Mouse (Mus musculus) midbrain, embryonic 12.5 days (tissue): ENCODE data around the gene Slc22a23. TPM values are rescaled to one million over a fixed set of nuclear protein-coding genes. Genes with fewer than 3 reads are reported as not detected.

Experiments used
- ATAC-seq: fragments of 200-750 bp; cut with Nextera tagmentation; 2 replicates; pipeline ENCODE4 v1.8.0; 2017; ENCODE audit warnings: low read depth, moderate TSS enrichment, moderate library complexity; ENCODE audit not compliant: low FRiP score
- H3K27ac ChIP-seq: fragments of 300-500 bp; sonication (generic); replicated peaks from 2 replicates; pipeline ENCODE4 v1.5.1; 2016; ENCODE audit warnings: mild to moderate bottlenecking
- H3K27me3 ChIP-seq: fragments of 300-500 bp; sonication (generic); 2 replicates; pipeline ENCODE4 v1.6.1; 2016; ENCODE audit warnings: mild to moderate bottlenecking
- H3K36me3 ChIP-seq: fragments of 300-500 bp; sonication (generic); 2 replicates; pipeline ENCODE4 v1.6.1; 2016
- H3K4me1 ChIP-seq: fragments of 300-500 bp; sonication (generic); 2 replicates; pipeline ENCODE4 v1.6.1; 2016
- H3K4me2 ChIP-seq: fragments of 300-500 bp; sonication (generic); replicated peaks from 2 replicates; pipeline ENCODE4 v1.6.1; 2016; ENCODE audit warnings: mild to moderate bottlenecking, moderate library complexity
- H3K4me3 ChIP-seq: fragments of 300-500 bp; sonication (generic); 2 replicates; pipeline ENCODE4 v1.5.1; 2016; ENCODE audit warnings: mild to moderate bottlenecking
- H3K9ac ChIP-seq: fragments of 300-500 bp; sonication (generic); replicated peaks from 2 replicates; pipeline ENCODE4 v1.6.1; 2016; ENCODE audit warnings: mild to moderate bottlenecking, moderate library complexity
- H3K9me3 ChIP-seq: fragments of 300-500 bp; sonication (generic); 2 replicates; pipeline ENCODE4 v1.6.1; 2016; ENCODE audit warnings: mild to moderate bottlenecking
- WGBS: fragments of 180-500 bp; shearing (Covaris S2); methylation state at CpG from one replicate; pipeline ENCODE4 v1.1.7; 2016; 5-methylcytosine and 5-hydroxymethylcytosine counted together
- polyA plus RNA-seq: library from polyadenylated mRNA; unstranded; fragments of >200 nt; fragmentation: Nextera tagmentation; extraction: Ambion mirVana; gene quantifications from 2 replicates; pipeline ENCODE4 v1.2.1, GENCODE M21; 2016

The Slc22a23 gene
- polyA plus RNA-seq, 1 experiment from 2014 or later, result 24.3 TPM

DNA sequence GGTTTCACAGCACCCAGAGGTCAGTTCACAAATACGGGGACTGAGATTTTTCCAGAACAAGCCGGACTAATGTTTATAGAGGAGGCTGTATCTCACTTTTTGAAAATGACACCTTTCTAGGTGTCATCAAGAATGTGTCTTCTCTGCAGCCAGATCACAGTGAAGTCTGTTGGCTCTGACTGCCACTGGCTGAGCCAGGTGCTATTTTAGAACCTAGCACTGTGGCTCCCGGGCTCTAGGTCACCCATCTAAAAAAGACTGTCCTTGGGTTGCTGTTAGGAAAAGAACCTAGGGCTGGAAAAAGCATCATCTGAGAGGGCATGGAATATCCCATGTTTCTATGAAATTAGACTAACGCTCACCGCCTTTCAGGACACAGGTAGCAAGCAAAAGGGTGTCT, 10.7 kb upstream of the Slc22a23 start:
- no peaks in the 10 kb centered on the region for H3K4me1 ChIP-seq
- no peaks in the 10 kb centered on the region for H3K27me3 ChIP-seq
- H3K27ac ChIP-seq, result no peak overlapping the region
- no peak for ATAC-seq
- no peaks in the 10 kb centered on the region for H3K36me3 ChIP-seq
- WGBS, result 90% methylated on average over 5 of the region's 5 CpGs
- no peak overlapping the region for H3K9ac ChIP-seq
- no peak overlapping the region for H3K4me2 ChIP-seq
- no peak overlapping the region for H3K4me3 ChIP-seq
- no peaks in the 10 kb centered on the region for H3K9me3 ChIP-seq

- no peak overlapping the region for H3K9ac ChIP-seq
- no peak overlapping the region for H3K27ac ChIP-seq
- no peaks in the 10 kb centered on the region for H3K36me3 ChIP-seq
- H3K27me3 ChIP-seq, result no peaks in the 10 kb centered on the region
- H3K4me3 ChIP-seq, result no peak overlapping the region
- no peak overlapping the region for H3K4me2 ChIP-seq
- no peaks in the 10 kb centered on the region for H3K4me1 ChIP-seq
- ATAC-seq, result no peak
- 89% methylated on average over 10 of the region's 10 CpGs for WGBS
- no peaks in the 10 kb centered on the region for H3K9me3 ChIP-seq
These were observed 10.0 kb upstream of the Slc22a23 start for GRCm38 (mm10) chr13:34354830-34355624.

- no peaks in the 10 kb centered on the region for H3K36me3 ChIP-seq
- H3K27me3 ChIP-seq, result no peaks in the 10 kb centered on the region
- no peak overlapping the region for H3K9ac ChIP-seq
- WGBS, result 87% methylated on average over 7 of the region's 7 CpGs
- H3K4me3 ChIP-seq, result no peak overlapping the region
- ATAC-seq, result no peak
- no peaks in the 10 kb centered on the region for H3K4me1 ChIP-seq
- no peak overlapping the region for H3K27ac ChIP-seq
- H3K4me2 ChIP-seq, result no peak overlapping the region
- H3K9me3 ChIP-seq, result no peaks in the 10 kb centered on the region
These were observed 8.3 kb upstream of the Slc22a23 start for GRCm38 (mm10) chr13:34353241-34353640.

GRCm38 (mm10) chr13:34351437-34351836, 6.5 kb upstream of the Slc22a23 start:
- H3K4me1 ChIP-seq, result no peaks in the 10 kb centered on the region
- ATAC-seq, result no peak
- H3K4me2 ChIP-seq, result no peak overlapping the region
- H3K27me3 ChIP-seq, result peaks cover 5% of the 10 kb centered on the region; the same call in 1 of the 2 replicates
- H3K36me3 ChIP-seq, result no peaks in the 10 kb centered on the region
- H3K9me3 ChIP-seq, result no peaks in the 10 kb centered on the region
- no peak overlapping the region for H3K27ac ChIP-seq
- H3K9ac ChIP-seq, result no peak overlapping the region
- no peak overlapping the region for H3K4me3 ChIP-seq

- no peak overlapping the region for H3K27ac ChIP-seq
- ATAC-seq, result no peak
These were observed 3.2 kb upstream of the Slc22a23 start for GRCm38 (mm10) chr13:34347960-34348889.

DNA sequence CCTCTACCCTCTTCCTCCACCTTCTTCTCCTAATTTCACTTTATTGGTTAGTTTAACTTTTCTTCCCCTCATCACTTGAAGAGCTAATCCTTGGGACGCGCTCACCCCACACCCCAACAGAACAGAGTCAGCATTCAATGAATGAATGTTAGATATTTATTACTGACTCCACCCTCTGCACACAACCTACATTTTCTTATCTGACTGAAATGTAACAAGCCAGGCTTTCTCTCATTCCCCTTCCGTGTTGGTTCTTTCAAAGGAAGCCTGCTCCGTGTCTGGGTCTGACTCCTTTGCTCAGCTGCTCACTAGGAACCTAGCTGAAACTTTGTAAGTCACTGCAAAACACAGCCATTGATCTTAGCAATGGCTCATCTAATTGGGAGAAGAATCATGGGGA, 1.8 kb upstream of the Slc22a23 start:
- Histone ChIP-seq H3K9me3 (no peaks in the 10 kb centered on the region), H3K4me2 (no peak overlapping the region), H3K9ac (no peak overlapping the region), H3K36me3 (no peaks in the 10 kb centered on the region), H3K27ac (no peak overlapping the region), H3K4me1 (peaks cover 26% of the 10 kb centered on the region), H3K27me3 (peaks cover 5% of the 10 kb centered on the region; the same call in 1 of the 2 replicates), H3K4me3 (no peak overlapping the region)
- no peak for ATAC-seq
- WGBS, result 73% methylated on average over 4 of the region's 4 CpGs

More at GRCm38 (mm10) chr13:34347960-34348889, 3.2 kb upstream of the Slc22a23 start:
- no peak overlapping the region for H3K4me2 ChIP-seq
- H3K4me3 ChIP-seq, result no peak overlapping the region
- H3K27me3 ChIP-seq, result peaks cover 5% of the 10 kb centered on the region; the same call in 1 of the 2 replicates
- 69% methylated on average over 7 of the region's 7 CpGs for WGBS
- H3K4me1 ChIP-seq, result peaks cover 11% of the 10 kb centered on the region
- no peaks in the 10 kb centered on the region for H3K36me3 ChIP-seq
- H3K9ac ChIP-seq, result no peak overlapping the region
- no peaks in the 10 kb centered on the region for H3K9me3 ChIP-seq

DNA sequence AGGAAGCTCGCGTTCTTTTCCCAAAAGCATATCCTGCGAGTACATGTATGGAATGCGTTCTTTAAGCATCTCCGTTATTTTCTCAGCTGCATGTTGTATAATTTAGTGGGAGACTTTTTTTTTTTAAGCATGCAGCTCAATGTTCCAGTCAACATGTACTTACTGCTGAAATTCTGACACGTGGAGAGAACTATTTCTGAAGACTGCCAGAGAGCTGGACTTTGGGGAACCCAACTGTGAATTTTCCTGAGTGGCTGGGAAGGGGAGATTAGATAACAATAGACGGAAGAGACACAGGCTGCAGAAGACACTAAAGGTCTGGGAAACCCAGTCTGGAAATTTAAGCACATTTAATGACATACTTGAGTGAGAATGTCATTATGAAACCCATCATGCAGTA, 1.3 kb upstream of the Slc22a23 start:
- Histone ChIP-seq H3K9ac (no peak overlapping the region), H3K27ac (no peak overlapping the region), H3K4me3 (0 out of 2 replicates have a peak overlapping the region, but pooled peaks have one; percentile 79), H3K4me2 (peak overlapping the region; percentile 91; the same call in 1 of the 2 replicates), H3K9me3 (no peaks in the 10 kb centered on the region), H3K27me3 (peaks cover 5% of the 10 kb centered on the region; the same call in 1 of the 2 replicates), H3K36me3 (no peaks in the 10 kb centered on the region), H3K4me1 (peaks cover 31% of the 10 kb centered on the region)
- WGBS, result 43% methylated on average over 7 of the region's 7 CpGs
- no peak for ATAC-seq

DNA sequence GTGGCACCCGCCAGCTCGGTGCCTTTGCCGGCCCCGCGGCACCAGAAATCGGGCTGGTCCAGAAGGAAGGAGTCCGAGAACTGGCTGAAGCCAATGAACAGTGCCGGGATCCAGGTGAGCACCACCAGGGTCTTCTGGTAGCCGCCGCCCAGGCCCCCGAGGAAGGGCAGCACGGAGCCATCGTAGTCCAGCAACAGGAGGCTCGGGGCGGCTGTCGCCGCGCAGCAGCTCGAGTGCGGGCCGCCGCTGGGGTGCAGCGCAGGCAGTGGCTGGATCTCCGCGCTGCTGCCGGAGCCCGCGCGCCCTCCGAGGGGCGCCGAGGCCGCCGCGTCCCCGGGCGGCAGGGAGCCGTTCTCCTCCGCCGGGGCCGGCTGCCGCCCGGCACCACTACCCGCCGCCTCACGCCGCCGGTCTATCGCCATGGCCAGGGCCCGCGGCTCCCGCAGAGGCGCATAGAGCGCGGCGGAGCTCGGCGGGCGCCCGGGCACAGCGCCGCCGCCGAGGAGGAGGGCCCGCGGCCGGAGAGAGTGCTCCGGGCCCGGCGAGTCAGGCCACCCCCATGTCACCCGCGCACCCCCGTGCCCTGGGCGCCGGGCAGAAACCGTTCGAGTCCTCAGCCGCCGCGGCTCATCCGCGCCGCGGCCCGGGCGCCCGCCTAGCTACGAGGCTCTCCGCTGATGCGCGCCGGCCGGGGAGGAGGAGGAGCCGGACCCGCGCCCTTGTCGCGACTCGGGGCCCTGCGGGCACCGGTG, 430 bp downstream of the Slc22a23 start:
- H3K4me2 ChIP-seq, result peak overlapping the region; percentile 91
- H3K4me1 ChIP-seq, result peaks cover 44% of the 10 kb centered on the region
- H3K36me3 ChIP-seq, result no peaks in the 10 kb centered on the region
- H3K9ac ChIP-seq, result peak overlapping the region; percentile 94
- peak overlapping the region; percentile 86 for H3K27ac ChIP-seq
- no peaks in the 10 kb centered on the region for H3K9me3 ChIP-seq
- under 1% methylated on average over 58 of the region's 101 CpGs for WGBS
- peak overlapping the region; percentile 79 for H3K4me3 ChIP-seq
- peaks cover 5% of the 10 kb centered on the region; the same call in 1 of the 2 replicates for H3K27me3 ChIP-seq
- peak; percentile 66 for ATAC-seq

DNA sequence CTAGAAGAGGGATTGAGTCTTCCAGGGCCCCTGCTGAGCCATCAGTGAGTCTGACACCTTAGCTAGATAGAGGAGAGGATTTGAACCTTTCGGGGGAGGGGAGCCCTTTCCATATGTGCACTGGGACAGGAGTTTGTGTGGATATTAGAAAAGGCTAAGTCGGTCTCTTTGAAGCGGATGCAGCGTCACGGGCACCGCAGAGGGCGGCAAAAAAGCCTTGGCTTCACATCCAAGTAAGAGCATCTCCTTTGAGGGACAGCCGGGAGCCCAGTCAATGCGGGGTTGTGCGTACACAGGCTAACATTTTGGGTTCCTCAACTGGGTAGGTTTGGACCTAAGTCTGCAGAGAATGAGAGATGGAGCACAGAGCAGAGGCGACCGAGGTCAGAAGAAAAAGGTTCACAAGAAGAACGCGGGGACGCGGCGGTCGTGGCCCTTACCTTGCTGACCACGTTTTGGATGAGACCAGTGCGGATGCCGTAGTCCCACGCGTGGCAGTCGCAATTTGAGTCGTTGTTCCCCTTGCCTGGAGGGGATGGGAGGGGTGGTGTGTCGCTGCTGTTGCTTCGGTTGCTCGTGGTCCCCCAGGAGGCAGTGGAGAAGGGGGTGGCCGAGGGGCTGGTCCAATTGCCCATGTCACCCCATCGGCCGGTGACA, 1.1 kb downstream of the Slc22a23 start:
- H3K27ac ChIP-seq, result peak overlapping the region; percentile 86
- H3K4me3 ChIP-seq, result peak overlapping the region; percentile 79
- peak overlapping the region; percentile 91 for H3K4me2 ChIP-seq
- H3K27me3 ChIP-seq, result peaks cover 5% of the 10 kb centered on the region; the same call in 1 of the 2 replicates
- H3K9ac ChIP-seq, result peak overlapping the region; percentile 94
- H3K36me3 ChIP-seq, result peaks cover 4% of the 10 kb centered on the region
- no peaks in the 10 kb centered on the region for H3K9me3 ChIP-seq
- ATAC-seq, result peak; percentile 20; the same call in 1 of the 2 replicates
- H3K4me1 ChIP-seq, result peaks cover 44% of the 10 kb centered on the region
- WGBS, result under 1% methylated on average over 31 of the region's 31 CpGs

- peaks cover 44% of the 10 kb centered on the region for H3K4me1 ChIP-seq
- WGBS, result 30% methylated on average over 6 of the region's 6 CpGs
- peak overlapping the region; percentile 79 for H3K4me3 ChIP-seq
These were observed 2.6 kb downstream of the Slc22a23 start for GRCm38 (mm10) chr13:34342286-34342890.

DNA sequence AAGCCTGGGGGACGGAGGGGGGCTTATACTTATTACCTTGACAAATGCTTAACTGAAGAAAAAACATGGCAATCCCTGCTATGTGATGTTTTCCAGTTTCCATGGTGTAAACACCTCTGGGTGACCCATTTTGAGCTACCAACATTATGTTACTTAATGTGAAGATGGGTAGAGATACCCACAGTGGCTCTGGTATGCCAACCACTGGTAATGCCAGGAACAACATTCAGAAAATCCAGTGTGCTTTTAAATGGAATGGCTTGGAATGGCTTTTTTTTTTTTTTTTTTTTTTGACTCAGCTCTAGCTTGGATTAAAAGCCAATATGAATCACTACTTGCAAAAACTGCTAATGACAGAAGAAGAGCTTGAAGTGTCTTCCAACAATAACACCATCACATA, 8.1 kb downstream of the Slc22a23 start:
- ATAC-seq, result no peak
- Histone ChIP-seq H3K9ac (no peak overlapping the region), H3K36me3 (peaks cover 7% of the 10 kb centered on the region), H3K27me3 (no peaks in the 10 kb centered on the region), H3K27ac (no peak overlapping the region), H3K9me3 (no peaks in the 10 kb centered on the region), H3K4me2 (no peak overlapping the region), H3K4me3 (no peak overlapping the region), H3K4me1 (peaks cover 27% of the 10 kb centered on the region)
- 97% methylated on average over 1 of the region's 1 CpGs for WGBS

More at GRCm38 (mm10) chr13:34342286-34342890, 2.6 kb downstream of the Slc22a23 start:
- peak overlapping the region; percentile 94 for H3K9ac ChIP-seq
- peaks cover 4% of the 10 kb centered on the region for H3K36me3 ChIP-seq
- no peaks in the 10 kb centered on the region for H3K9me3 ChIP-seq
- H3K4me2 ChIP-seq, result peak overlapping the region; percentile 91
- H3K27ac ChIP-seq, result no peak overlapping the region
- peaks cover 5% of the 10 kb centered on the region; the same call in 1 of the 2 replicates for H3K27me3 ChIP-seq
- no peak for ATAC-seq
